Mouse (Mus musculus): ENCODE data around the gene Ifna2.

Gene Ifna2

DNA sequence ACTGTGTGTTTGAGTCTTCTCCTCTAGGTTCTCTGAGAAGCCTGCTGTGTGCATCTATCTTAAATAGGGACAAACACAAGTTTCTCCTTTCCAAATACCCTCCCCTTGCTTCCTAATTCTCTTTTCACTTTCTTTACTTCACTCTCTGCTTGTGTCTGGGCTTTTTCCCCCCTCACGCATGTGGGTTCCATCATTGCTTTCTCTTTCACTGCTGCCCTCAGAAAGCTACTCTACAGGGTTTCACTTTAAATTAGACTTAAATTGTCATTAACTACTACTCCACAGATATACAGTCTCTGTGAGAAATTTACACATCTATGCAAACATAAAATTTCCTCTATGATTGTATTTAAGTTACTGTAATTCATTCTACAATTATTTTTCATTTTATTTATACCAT lies at the start of gene Ifna2:
Gene Ifna2 (minus strand): TSS at position 101 of the 400 bp plus-strand sequence.
- DNase-seq (ENCODE audit: low spot score in 2 of 2), result no peak

- DNase-seq (ENCODE audit: low spot score in 2 of 2), result no peak
These were observed 43.6 kb upstream of the Ifna2 start for GRCm38 (mm10) chr4:88727324-88727723.

DNA sequence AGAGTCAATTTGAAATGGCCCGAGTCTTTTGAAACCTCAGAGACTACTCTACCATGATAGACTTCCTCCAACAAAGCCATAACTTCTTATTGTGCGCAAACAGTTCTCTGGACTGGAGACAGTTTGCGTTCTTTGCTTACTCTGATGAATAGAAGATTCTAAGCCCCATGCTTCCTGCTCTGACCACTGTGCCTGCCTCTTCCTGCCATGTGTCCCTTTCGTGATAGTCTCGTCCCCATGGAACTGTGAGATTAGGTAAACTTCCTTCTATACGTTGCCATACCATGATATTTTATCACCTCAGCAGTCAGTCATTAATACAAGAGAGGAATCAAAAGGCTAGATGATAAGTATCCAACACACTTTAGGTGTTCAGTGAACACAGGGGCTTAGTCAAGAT lies 43.0 kb upstream of the Ifna2 start:
- DNase-seq (ENCODE audit: low spot score in 2 of 2), result no peak

DNA sequence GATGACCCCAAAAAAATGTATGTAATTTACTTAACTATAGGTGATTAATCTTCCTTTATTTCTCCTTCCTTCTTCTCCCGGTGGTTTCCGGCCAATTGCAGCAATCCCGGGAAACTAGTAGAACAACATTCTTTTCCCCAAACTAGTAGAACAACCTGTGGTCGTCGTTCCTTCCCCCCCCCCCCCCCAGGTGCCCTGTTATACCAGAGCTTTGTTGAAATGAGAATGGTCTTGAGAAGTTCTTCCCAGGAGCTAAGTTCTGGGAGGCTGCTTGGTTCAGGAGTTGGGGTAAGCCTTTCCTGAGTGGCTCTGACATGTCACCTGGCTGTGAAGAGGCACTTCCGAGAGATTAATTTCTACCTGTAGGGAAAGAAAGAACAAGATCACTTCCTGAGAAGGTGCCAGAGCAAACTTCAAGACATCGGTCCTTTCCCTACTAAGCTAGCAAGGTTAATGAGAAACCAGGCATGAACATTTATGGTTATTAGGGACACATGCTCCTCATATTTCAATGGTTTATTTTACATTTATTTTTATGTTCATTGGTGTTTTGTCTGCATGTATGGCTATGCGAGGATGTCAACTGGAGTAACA lies 39.9 kb upstream of the Ifna2 start:
- no peak for DNase-seq (ENCODE audit: low spot score in 2 of 2)

DNA sequence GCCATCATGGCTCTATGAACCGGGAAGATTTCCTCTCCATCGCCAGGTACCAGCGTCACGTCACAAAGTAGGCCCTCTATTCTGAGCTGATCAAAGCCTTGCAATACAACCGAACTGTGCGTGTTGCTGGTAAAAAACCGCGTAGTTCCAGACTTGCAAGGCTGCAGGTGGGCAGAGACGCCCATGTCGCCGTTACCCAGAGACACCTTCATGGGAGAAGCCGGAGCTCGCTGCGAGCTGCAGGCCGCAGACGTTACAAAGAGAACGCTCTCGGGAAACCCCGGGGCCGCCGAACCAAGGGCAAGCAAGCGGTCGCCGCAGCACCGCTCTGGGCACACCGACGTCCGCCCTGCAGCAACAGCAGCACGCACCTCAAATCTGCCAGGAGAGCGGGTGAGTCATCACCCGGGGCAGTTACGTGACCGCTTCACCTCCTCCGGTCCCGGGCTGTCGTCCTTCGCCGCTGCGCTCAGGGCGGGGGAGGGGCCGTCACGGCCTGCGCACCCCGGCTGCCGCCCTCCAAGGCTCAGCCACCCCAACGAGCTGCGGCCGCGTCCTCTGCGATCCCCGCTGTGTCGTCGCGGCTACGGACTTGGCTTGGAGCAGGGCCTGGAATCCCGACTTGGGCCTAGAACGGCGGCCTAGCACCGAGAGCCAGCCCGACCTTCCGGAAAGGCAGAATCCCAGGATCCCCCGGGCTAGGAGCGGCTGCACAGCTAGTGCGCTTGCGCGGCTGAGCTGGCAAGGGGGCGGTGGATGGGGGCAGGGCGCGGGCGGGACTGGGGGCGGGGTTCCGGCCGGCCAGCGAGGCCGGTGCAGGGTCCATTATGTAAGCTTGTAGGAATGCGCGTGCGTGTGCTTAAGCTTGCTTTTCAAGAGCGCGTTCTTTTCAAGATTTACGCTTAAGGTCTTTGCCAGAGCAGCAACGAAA lies 38.3 kb upstream of the Ifna2 start, which contains the start of the genes Gm26566 and Klhl9:
Gene Gm26566 (plus strand): TSS at position 15 of the 931 bp plus-strand sequence.
Gene Klhl9 (minus strand): TSS at position 675 of the 931 bp plus-strand sequence.
- DNase-seq (ENCODE audit: low spot score in 2 of 2), result peak; percentile 86 to 92

GRCm38 (mm10) chr4:88718715-88719114 lies 35.0 kb upstream of the Ifna2 start:
- DNase-seq (ENCODE audit: low spot score in 2 of 2), result no peak

DNA sequence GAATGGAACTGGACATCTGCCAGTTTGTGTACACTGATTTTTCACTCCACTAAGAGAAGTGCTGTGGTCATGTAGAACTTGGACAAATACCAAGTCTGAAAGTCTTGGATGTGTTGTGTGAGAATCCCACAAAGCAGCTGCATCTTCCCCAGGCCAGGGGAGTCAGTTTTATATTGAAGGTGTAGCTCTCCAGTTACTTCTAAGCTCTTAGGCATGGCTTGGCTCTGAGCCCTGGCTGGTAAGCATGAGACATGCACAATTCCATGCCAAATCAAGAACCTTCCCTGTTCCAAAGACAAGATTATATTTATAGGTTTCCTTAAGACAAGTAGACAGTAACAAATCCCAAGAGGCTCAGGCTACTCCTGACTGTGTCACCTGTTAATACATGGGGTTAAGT lies 31.3 kb upstream of the Ifna2 start:
- no peak for DNase-seq (ENCODE audit: low spot score in 2 of 2)

DNA sequence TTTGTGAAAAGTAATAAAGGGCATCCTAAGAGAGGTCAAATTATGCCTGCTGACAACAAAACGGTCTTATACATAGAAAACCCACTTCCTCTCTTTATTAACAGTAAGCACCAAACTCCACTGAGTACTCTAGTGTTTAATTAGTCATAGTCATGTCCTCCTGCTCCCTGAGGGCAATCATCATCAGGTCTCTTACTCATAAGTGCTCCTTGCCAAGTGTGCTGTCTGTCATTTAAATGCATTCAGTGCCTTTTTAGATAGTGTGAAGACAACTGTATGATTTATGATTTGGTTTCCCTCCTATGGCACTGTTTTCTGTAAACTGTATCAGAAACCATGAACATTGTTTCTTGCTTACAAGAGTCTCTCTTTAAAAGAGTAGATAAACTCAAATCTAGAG lies 30.6 kb upstream of the Ifna2 start:
- no peak for DNase-seq (ENCODE audit: low spot score in 2 of 2)

GRCm38 (mm10) chr4:88707128-88707826 lies 23.6 kb upstream of the Ifna2 start:
- no peak for DNase-seq (ENCODE audit: low spot score in 2 of 2)

DNA sequence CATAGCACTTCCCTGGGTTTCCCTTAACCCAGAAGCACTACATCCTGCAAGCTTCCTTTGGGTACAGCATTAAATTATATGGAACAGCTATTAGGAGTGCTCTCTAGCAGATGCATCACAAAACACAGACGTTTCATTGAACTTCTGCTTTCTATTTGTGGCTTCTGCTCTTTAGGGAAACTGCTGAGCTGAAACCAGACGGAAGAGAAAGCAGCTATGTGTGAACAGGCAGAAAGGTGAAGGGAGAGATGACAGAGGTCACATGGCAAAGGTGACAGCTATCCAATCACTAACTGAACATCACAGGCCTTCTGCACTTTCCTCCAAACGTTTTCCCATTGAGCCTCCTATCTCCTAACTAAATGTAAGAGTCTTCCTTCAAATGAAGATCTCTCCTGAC lies 22.2 kb upstream of the Ifna2 start:
- no peak for DNase-seq (ENCODE audit: low spot score in 2 of 2)

- DNase-seq (ENCODE audit: low spot score in 2 of 2), result no peak
These were observed 15.6 kb upstream of the Ifna2 start for GRCm38 (mm10) chr4:88699301-88699700.

- DNase-seq (ENCODE audit: low spot score in 2 of 2), result no peak
These were observed 15.1 kb upstream of the Ifna2 start for GRCm38 (mm10) chr4:88698781-88699180.

GRCm38 (mm10) chr4:88697753-88698152 lies 14.0 kb upstream of the Ifna2 start:
- no peak for DNase-seq (ENCODE audit: low spot score in 2 of 2)

- DNase-seq (ENCODE audit: low spot score in 2 of 2), result no peak
These were observed 13.4 kb upstream of the Ifna2 start for GRCm38 (mm10) chr4:88697108-88697507.

DNA sequence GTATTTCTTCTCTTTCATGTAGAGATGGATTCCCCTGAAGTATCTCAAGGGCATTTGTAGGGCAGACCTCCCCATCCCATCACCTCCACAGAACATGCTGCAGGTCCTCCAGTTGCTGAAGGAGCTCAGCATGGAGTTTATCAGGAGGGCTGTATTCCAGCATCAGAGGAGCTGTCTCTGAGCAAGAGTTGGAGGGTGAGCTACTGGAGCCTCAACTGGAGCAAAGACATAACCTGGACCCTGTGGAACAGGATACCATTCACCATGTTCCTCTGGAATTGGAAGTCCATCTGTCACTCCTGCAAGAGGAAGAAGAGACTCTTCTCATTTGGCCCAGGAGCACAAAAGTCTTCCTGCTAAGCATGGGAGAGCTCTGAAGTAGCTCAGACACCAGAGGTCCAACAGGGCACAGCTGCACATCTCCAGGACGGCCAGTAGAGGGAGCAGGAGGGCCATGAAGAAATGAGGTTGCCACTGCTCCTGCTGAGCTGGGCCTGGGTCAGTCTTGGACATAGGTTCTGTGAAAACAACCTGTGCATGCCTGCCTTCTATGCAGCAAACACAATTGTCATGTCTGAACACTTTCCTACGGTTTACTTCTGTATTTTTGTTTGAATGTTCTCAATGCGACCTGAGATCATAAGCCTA lies 12.6 kb upstream of the Ifna2 start:
- DNase-seq (ENCODE audit: low spot score in 2 of 2), result peak; percentile 50 to 78

DNA sequence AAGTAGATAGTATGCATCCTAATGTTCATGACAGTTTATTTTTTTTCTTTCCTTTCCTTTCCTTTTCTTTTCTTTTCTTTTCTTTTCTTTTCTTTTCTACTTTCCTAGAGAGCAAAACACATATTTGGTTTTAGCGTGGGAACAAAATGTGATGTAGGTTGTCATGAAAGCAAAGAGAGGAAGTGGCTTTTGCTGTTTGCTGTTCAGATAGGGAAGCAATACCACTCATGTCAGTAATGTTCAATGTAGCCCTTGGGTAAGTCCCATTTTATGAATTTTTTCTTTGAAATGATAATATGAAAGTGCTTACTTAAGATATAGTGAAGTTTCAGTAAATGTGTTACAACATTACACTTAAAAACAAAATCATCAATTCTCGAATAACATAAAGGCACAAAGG lies 9.7 kb upstream of the Ifna2 start:
- no peak for DNase-seq (ENCODE audit: low spot score in 2 of 2)

- no peak for DNase-seq (ENCODE audit: low spot score in 2 of 2)
These were observed 8.8 kb upstream of the Ifna2 start for GRCm38 (mm10) chr4:88692537-88692936.

DNA sequence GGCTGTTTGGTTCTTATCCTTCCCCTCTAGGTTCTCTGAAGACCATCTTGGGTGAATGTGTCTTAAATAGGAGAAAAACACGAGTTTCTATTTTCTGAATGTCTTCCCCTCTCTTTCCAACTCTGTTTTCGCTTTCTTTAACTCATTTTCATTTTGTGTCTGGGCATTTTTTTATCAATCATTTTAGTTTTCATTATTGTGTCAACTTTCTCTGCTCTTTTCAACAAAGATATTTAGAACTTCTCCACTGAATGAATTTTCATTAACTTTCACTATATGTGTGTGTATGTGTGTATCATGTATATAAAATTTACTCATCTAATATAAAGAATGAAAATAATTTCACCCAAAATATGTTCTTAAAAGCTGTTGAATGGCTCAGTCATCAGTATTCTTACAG lies 7.5 kb upstream of the Ifna2 start, which contains the start of gene Ifnab:
Gene Ifnab (minus strand): TSS at position 101 of the 400 bp plus-strand sequence.
- no peak for DNase-seq (ENCODE audit: low spot score in 2 of 2)

GRCm38 (mm10) chr4:88681353-88681752 lies 2.4 kb downstream of the Ifna2 start:
- no peak for DNase-seq (ENCODE audit: low spot score in 2 of 2)

- no peak for DNase-seq (ENCODE audit: low spot score in 2 of 2)
These were observed 3.4 kb downstream of the Ifna2 start for GRCm38 (mm10) chr4:88680362-88680761.

- DNase-seq (ENCODE audit: low spot score in 2 of 2), result no peak
These were observed 6.9 kb downstream of the Ifna2 start, which contains the start of gene Ifna16 for GRCm38 (mm10) chr4:88676824-88677223. Gene Ifna16, minus strand, starts transcription at chr4:88676924.

DNA sequence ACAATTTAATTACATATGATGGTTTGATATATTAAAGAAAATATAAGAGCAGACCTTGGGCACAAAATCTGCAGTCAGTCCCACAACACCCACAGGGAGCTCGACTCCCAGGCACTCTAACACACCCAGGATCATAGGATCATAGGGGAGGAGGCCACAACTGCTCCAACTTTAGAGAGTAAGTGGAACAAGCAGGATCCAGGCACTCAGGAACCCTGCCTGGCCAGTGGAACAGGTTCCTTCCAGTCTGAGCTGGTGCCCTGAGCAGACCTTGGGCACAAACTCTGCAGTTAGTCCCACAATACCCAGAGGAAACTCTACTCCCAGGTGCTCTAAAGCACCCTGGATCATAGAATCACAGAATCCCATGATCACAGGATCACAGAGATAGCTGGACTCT lies 28.3 kb downstream of the Ifna2 start:
- DNase-seq (ENCODE audit: low spot score in 2 of 2), result no peak
